Mouse (Mus musculus) CD4-positive naive resting alpha-beta T cell, adult 57 days (primary cell): ENCODE results near the gene Oat. TPM values are rescaled to one million over a fixed set of nuclear protein-coding genes. Genes with fewer than 3 reads are reported as not detected.

Experiments
- total RNA-seq: library from RNA; stranded (reverse); gene quantifications from one replicate; pipeline ENCODE4 v1.2.4, GENCODE M21; 2023

Gene Oat
- total RNA-seq = 85.5 TPM

GRCm38 (mm10) chr7:132576116-132576650 lies at the start of gene Oat:
Oat (minus strand) TSS chr7:132576398.

GRCm38 (mm10) chr7:132610468-132611318 lies 34.5 kb upstream of the Oat start, which contains the start of gene Lhpp:
Lhpp (plus strand) TSS chr7:132610638.

GRCm38 (mm10) chr7:132599071-132599975 lies 23.1 kb upstream of the Oat start, which contains the start of gene Nkx1-2:
Nkx1-2 (minus strand) TSS chr7:132599637.

Other genes with a start within 250 kb of the Oat start
- not detected for gene Nkx1-2, start 23.2 kb upstream of the Oat start, total RNA-seq
- gene Lhpp, start 34.2 kb upstream of the Oat start, total RNA-seq = 2.1 TPM
- gene Fam53b, start 237.5 kb upstream of the Oat start, total RNA-seq = 118 TPM